Mouse (Mus musculus) cerebellum, adult 11-12 months (tissue): ENCODE measurements around the gene Pum3.
"Not testable (repeated sequence)": the region's sequence is repeated elsewhere in the genome, so short reads cannot be mapped to it uniquely, and the experiment has no call there.

Experiments
- DNase-seq: peaks from one replicate; pipeline ENCODE4 v3.0.0; 2022

The Pum3 gene

GRCm38 (mm10) chr19:27391344-27391743 lies 38.3 kb downstream of the Pum3 start:
- DNase-seq = no peak

- DNase-seq = not testable (repeated sequence)
Measured at GRCm38 (mm10) chr19:27389566-27389965, 40.1 kb downstream of the Pum3 start.

GRCm38 (mm10) chr19:27385304-27385703 lies 44.3 kb downstream of the Pum3 start:
- no peak for DNase-seq

GRCm38 (mm10) chr19:27383266-27383665 lies 46.4 kb downstream of the Pum3 start:
- no peak for DNase-seq

- no peak for DNase-seq
Measured at GRCm38 (mm10) chr19:27382131-27382530, 47.5 kb downstream of the Pum3 start.

GRCm38 (mm10) chr19:27379712-27380401 lies 49.8 kb downstream of the Pum3 start:
- DNase-seq = no peak

- DNase-seq = no peak
Measured at GRCm38 (mm10) chr19:27370784-27371183, 58.8 kb downstream of the Pum3 start.

- no peak for DNase-seq
Measured at GRCm38 (mm10) chr19:27370174-27370573, 59.5 kb downstream of the Pum3 start.

- no peak for DNase-seq
Measured at GRCm38 (mm10) chr19:27369461-27370135, 60.0 kb downstream of the Pum3 start.

GRCm38 (mm10) chr19:27366113-27366746 lies 63.4 kb downstream of the Pum3 start:
- no peak for DNase-seq

- no peak for DNase-seq
Measured at GRCm38 (mm10) chr19:27364521-27364931, 65.1 kb downstream of the Pum3 start.

GRCm38 (mm10) chr19:27363891-27364290 lies 65.7 kb downstream of the Pum3 start:
- no peak for DNase-seq

- no peak for DNase-seq
Measured at GRCm38 (mm10) chr19:27360381-27360780, 69.2 kb downstream of the Pum3 start.

- no peak for DNase-seq
Measured at GRCm38 (mm10) chr19:27351700-27352099, 77.9 kb downstream of the Pum3 start.

GRCm38 (mm10) chr19:27346501-27346900 lies 83.1 kb downstream of the Pum3 start:
- no peak for DNase-seq
